Mouse (Mus musculus) MEL (cell line): ENCODE measurements around the gene Ift20. TPM values are rescaled to one million over a fixed set of nuclear protein-coding genes. Genes with fewer than 3 reads are reported as not detected.

Source experiments
- DNase-seq: peaks from one replicate; pipeline ENCODE4 v3.0.0; 2011; ENCODE audit warnings: low read depth, low spot score
- H3K27ac ChIP-seq: 2 replicates; pipeline ENCODE4 v1.5.1; 2012; ENCODE audit warnings: low read depth, mild to moderate bottlenecking, control low read depth, low read length, moderate library complexity; ENCODE audit not compliant: control insufficient read depth
- H3K27me3 ChIP-seq, 2 experiments: fragments of 150-350 bp in 1 of 2; sonication (generic) in 1 of 2; 2 replicates each; pipeline ENCODE4 v1.6.1; 2012; ENCODE audit warnings: low read length in 2 of 2, mild to moderate bottlenecking in 2 of 2, improper control_type of control experiment in 1 of 2, moderate library complexity in 1 of 2; ENCODE audit not compliant: insufficient read depth in 2 of 2, control insufficient read depth in 1 of 2
- H3K36me3 ChIP-seq, 2 experiments: 2 replicates each; pipeline ENCODE4 v1.6.1; 2012 to 2014; ENCODE audit warnings: low read length in 2 of 2, improper control_type of control experiment in 1 of 2, inconsistent platforms in 1 of 2, mild to moderate bottlenecking in 1 of 2; ENCODE audit not compliant: insufficient read depth in 2 of 2, control insufficient read depth in 1 of 2
- H3K4me1 ChIP-seq, 2 experiments: fragments of 150-350 bp in 1 of 2; sonication (generic) in 1 of 2; 2 replicates each; pipeline ENCODE4 v1.6.1; 2012; ENCODE audit warnings: low read length in 2 of 2, improper control_type of control experiment in 1 of 2, mild to moderate bottlenecking in 1 of 2; ENCODE audit not compliant: insufficient read depth in 2 of 2, control insufficient read depth in 1 of 2
- H3K4me3 ChIP-seq, 2 experiments: fragments of 150-350 bp in 1 of 2; sonication (generic) in 1 of 2; 2 replicates each; pipeline ENCODE4 v1.5.1; 2012; ENCODE audit warnings: low read depth in 2 of 2, low read length in 2 of 2, mild to moderate bottlenecking in 2 of 2, moderate library complexity in 2 of 2, control low read depth in 1 of 2, improper control_type of control experiment in 1 of 2; ENCODE audit not compliant: control insufficient read depth in 1 of 2, insufficient read depth in 1 of 2
- H3K79me2 ChIP-seq: 2 replicates; pipeline ENCODE4 v1.6.1; 2012; ENCODE audit warnings: mild to moderate bottlenecking, low read length, moderate library complexity; ENCODE audit not compliant: control insufficient read depth, poor library complexity, insufficient read depth
- H3K9ac ChIP-seq: 2 replicates; pipeline ENCODE4 v1.6.1; 2012; ENCODE audit warnings: low read depth, mild to moderate bottlenecking, control low read depth, low read length, moderate library complexity; ENCODE audit not compliant: control insufficient read depth, poor library complexity, severe bottlenecking
- H3K9me3 ChIP-seq: fragments of 150-350 bp; sonication (generic); replicated peaks from 2 replicates; pipeline ENCODE4 v1.6.1; 2012; ENCODE audit warnings: mild to moderate bottlenecking, low read length, improper control_type of control experiment, moderate library complexity; ENCODE audit not compliant: insufficient read depth
- BHLHE40 ChIP-seq: IDR thresholded peaks from 2 replicates; pipeline ENCODE4 v1.6.1; 2012; ENCODE audit warnings: low read depth, mild to moderate bottlenecking, inconsistent platforms, low read length, improper control_type of control experiment, borderline replicate concordance
- CHD1 ChIP-seq: IDR thresholded peaks from 2 replicates; pipeline ENCODE4 v1.6.1; 2012; ENCODE audit warnings: low read depth, mild to moderate bottlenecking, inconsistent platforms, low read length, improper control_type of control experiment
- CHD2 ChIP-seq: IDR thresholded peaks from 2 replicates; pipeline ENCODE4 v1.6.1; 2011; ENCODE audit warnings: low read length, improper control_type of control experiment
- CTCF ChIP-seq, 3 experiments: IDR thresholded peaks in 2 of 3; conservative IDR thresholded peaks in 1 of 3; 2 replicates each; pipeline ENCODE4 v1.5.1; 2011 to 2012; ENCODE audit warnings: low read length in 3 of 3, low read depth in 2 of 3, mild to moderate bottlenecking in 2 of 3, improper control_type of control experiment in 1 of 3, inconsistent platforms in 1 of 3, mixed read lengths in 1 of 3, moderate library complexity in 1 of 3; ENCODE audit not compliant: control insufficient read depth in 1 of 3, insufficient read depth in 1 of 3, poor library complexity in 1 of 3, severe bottlenecking in 1 of 3
- E2F4 ChIP-seq: IDR thresholded peaks from 2 replicates; pipeline ENCODE4 v1.6.1; 2011; ENCODE audit warnings: low read depth, low read length, improper control_type of control experiment, borderline replicate concordance
- ELF1 ChIP-seq: IDR thresholded peaks from 2 replicates; pipeline ENCODE4 v1.6.1; 2014; ENCODE audit warnings: low read depth, mild to moderate bottlenecking, inconsistent platforms, low read length, improper control_type of control experiment, moderate library complexity
- EP300 ChIP-seq, 2 experiments: IDR thresholded peaks; 2 replicates each; pipeline ENCODE4 v1.6.1; 2011; ENCODE audit warnings: improper control_type of control experiment in 2 of 2, low read length in 2 of 2, low read depth in 1 of 2, mild to moderate bottlenecking in 1 of 2
- ETS1 ChIP-seq: IDR thresholded peaks from 2 replicates; pipeline ENCODE4 v1.6.1; 2012; ENCODE audit warnings: low read depth, mild to moderate bottlenecking, inconsistent platforms, low read length, improper control_type of control experiment, moderate library complexity
- GABPA ChIP-seq: IDR thresholded peaks from 2 replicates; pipeline ENCODE4 v1.6.1; 2012; ENCODE audit warnings: low read depth, mild to moderate bottlenecking, inconsistent platforms, low read length, improper control_type of control experiment, moderate library complexity
- GATA1 ChIP-seq: IDR thresholded peaks from 2 replicates; pipeline ENCODE4 v1.6.1; 2011; ENCODE audit warnings: low read depth, low read length, improper control_type of control experiment
- HCFC1 ChIP-seq: IDR thresholded peaks from 2 replicates; pipeline ENCODE4 v1.6.1; 2012; ENCODE audit warnings: low read depth, mild to moderate bottlenecking, inconsistent platforms, low read length, improper control_type of control experiment, moderate library complexity
- JUND ChIP-seq: IDR thresholded peaks from 2 replicates; pipeline ENCODE4 v1.6.1; 2011; ENCODE audit warnings: low read depth, mild to moderate bottlenecking, improper control_type of control experiment, low read length
- KAT2A ChIP-seq: conservative IDR thresholded peaks from 2 replicates; pipeline ENCODE4 v1.6.1; 2012; ENCODE audit warnings: low read depth, low read length, improper control_type of control experiment, inconsistent platforms
- MAFK ChIP-seq: IDR thresholded peaks from 2 replicates; pipeline ENCODE4 v1.6.1; 2011; ENCODE audit warnings: low read depth, mild to moderate bottlenecking, low read length, improper control_type of control experiment, borderline replicate concordance
- MAX ChIP-seq: IDR thresholded peaks from 2 replicates; pipeline ENCODE4 v1.6.1; 2011; ENCODE audit warnings: low read length, improper control_type of control experiment
- MAZ ChIP-seq: IDR thresholded peaks from 2 replicates; pipeline ENCODE4 v1.6.1; 2012; ENCODE audit warnings: low read depth, mild to moderate bottlenecking, inconsistent platforms, low read length, improper control_type of control experiment
- MEF2A ChIP-seq: IDR thresholded peaks from 2 replicates; pipeline ENCODE4 v1.6.1; 2014; ENCODE audit warnings: low read depth, mild to moderate bottlenecking, inconsistent platforms, low read length, improper control_type of control experiment; ENCODE audit not compliant: poor library complexity, insufficient replicate concordance, severe bottlenecking; ENCODE audit errors: extremely low read depth
- MYB ChIP-seq: IDR thresholded peaks from 2 replicates; pipeline ENCODE4 v1.6.1; 2011; ENCODE audit warnings: mild to moderate bottlenecking, low read depth, low read length, improper control_type of control experiment
- MYC ChIP-seq: IDR thresholded peaks from 2 replicates; pipeline ENCODE4 v1.6.1; 2011; ENCODE audit warnings: low read depth, mild to moderate bottlenecking, low read length, improper control_type of control experiment, moderate library complexity
- NELFE ChIP-seq: IDR thresholded peaks from 2 replicates; pipeline ENCODE4 v1.6.1; 2011; ENCODE audit warnings: low read depth, low read length, improper control_type of control experiment
- NRF1 ChIP-seq: IDR thresholded peaks from 2 replicates; pipeline ENCODE4 v1.6.1; 2014; ENCODE audit warnings: low read depth, mild to moderate bottlenecking, inconsistent platforms, low read length, improper control_type of control experiment, moderate library complexity; ENCODE audit not compliant: poor library complexity, insufficient read depth, severe bottlenecking
- POLR2A ChIP-seq, 2 experiments: IDR thresholded peaks; 2 replicates each; pipeline ENCODE4 v1.6.1; 2011 to 2012; ENCODE audit warnings: low read length in 2 of 2, mild to moderate bottlenecking in 2 of 2, control low read depth in 1 of 2, improper control_type of control experiment in 1 of 2, low read depth in 1 of 2, moderate library complexity in 1 of 2; ENCODE audit not compliant: control insufficient read depth in 1 of 2, insufficient read depth in 1 of 2, poor library complexity in 1 of 2
- POLR2AphosphoS2 ChIP-seq: IDR thresholded peaks from 2 replicates; pipeline ENCODE4 v1.6.1; 2011; ENCODE audit warnings: low read length, improper control_type of control experiment
- POLR2AphosphoS5 ChIP-seq: IDR thresholded peaks from 2 replicates; pipeline ENCODE4 v1.6.1; 2012; ENCODE audit warnings: low read depth, borderline replicate concordance, mild to moderate bottlenecking, inconsistent platforms, low read length, moderate library complexity, mixed read lengths
- RAD21 ChIP-seq: IDR thresholded peaks from 2 replicates; pipeline ENCODE4 v1.6.1; 2011; ENCODE audit warnings: mild to moderate bottlenecking, low read depth, low read length, improper control_type of control experiment
- SMC3 ChIP-seq: IDR thresholded peaks from 2 replicates; pipeline ENCODE4 v1.6.1; 2011; ENCODE audit warnings: low read depth, low read length, improper control_type of control experiment
- TAL1 ChIP-seq: IDR thresholded peaks from 2 replicates; pipeline ENCODE4 v1.6.1; 2012; ENCODE audit warnings: mild to moderate bottlenecking, inconsistent platforms, low read length, moderate library complexity, mixed read lengths
- TBP ChIP-seq: IDR thresholded peaks from 2 replicates; pipeline ENCODE4 v1.8.0; 2011; ENCODE audit warnings: low read depth, low read length, improper control_type of control experiment
- TCF12 ChIP-seq: IDR thresholded peaks from 2 replicates; pipeline ENCODE4 v1.6.1; 2014; ENCODE audit warnings: low read depth, mild to moderate bottlenecking, inconsistent platforms, low read length, improper control_type of control experiment, moderate library complexity
- UBTF ChIP-seq: IDR thresholded peaks from 2 replicates; pipeline ENCODE4 v1.6.1; 2012; ENCODE audit warnings: low read depth, mild to moderate bottlenecking, inconsistent platforms, low read length, improper control_type of control experiment, moderate library complexity, borderline replicate concordance; ENCODE audit not compliant: insufficient read depth
- USF1 ChIP-seq: IDR thresholded peaks from 2 replicates; pipeline ENCODE4 v1.6.1; 2014; ENCODE audit warnings: low read depth, mild to moderate bottlenecking, inconsistent platforms, low read length, improper control_type of control experiment, moderate library complexity
- ZC3H11A ChIP-seq: IDR thresholded peaks from 2 replicates; pipeline ENCODE4 v1.6.1; 2012; ENCODE audit warnings: low read depth, mild to moderate bottlenecking, inconsistent platforms, low read length, improper control_type of control experiment
- ZKSCAN1 ChIP-seq: IDR thresholded peaks from 2 replicates; pipeline ENCODE4 v1.6.1; 2012; ENCODE audit warnings: low read depth, mild to moderate bottlenecking, inconsistent platforms, low read length, improper control_type of control experiment, moderate library complexity
- ZMIZ1 ChIP-seq: IDR thresholded peaks from 2 replicates; pipeline ENCODE4 v1.6.1; 2012; ENCODE audit warnings: low read depth, mild to moderate bottlenecking, inconsistent platforms, low read length, improper control_type of control experiment, moderate library complexity
- ZNF384 ChIP-seq: IDR thresholded peaks from 2 replicates; pipeline ENCODE4 v1.6.1; 2012; ENCODE audit warnings: low read depth, mild to moderate bottlenecking, inconsistent platforms, low read length, improper control_type of control experiment
- polyA plus RNA-seq, 2 experiments: library from polyadenylated mRNA; stranded (reverse) in 1 of 2; unstranded in 1 of 2; fragments of >175 nt in 1 of 2; fragments of >200 nt in 1 of 2; gene quantifications; 2 replicates each; pipeline versions ENCODE4 v1.2.1 to v1.2.4; 2012; ENCODE audit warnings: low replicate concordance in 2 of 2, low read depth in 1 of 2; ENCODE audit not compliant: insufficient read length in 2 of 2, insufficient read depth in 1 of 2, missing spikeins in 1 of 2
- total RNA-seq: library from RNA; depleted of rRNA; stranded (reverse); fragments of 300-350 nt; gene quantifications from 2 replicates; pipeline ENCODE4 v1.2.3, GENCODE M21; 2012

The Ift20 gene
- total and polyA plus RNA-seq, 3 experiments: 128 to 196 TPM; not detected in 1

GRCm38 (mm10) chr11:78512025-78512957, 23.9 kb upstream of the Ift20 start, which contains the start of the genes Tmem199 and Poldip2:
Gene Tmem199 (minus strand): TSS chr11:78512172.
Gene Poldip2 (plus strand): TSS chr11:78512193.
- Histone ChIP-seq H3K27ac (peak within 1 kb of the TSS; percentile 84), H3K9ac (peak within 1 kb of the TSS; percentile 98), H3K27me3 (no peaks in the 10 kb centered on the region), H3K79me2 (peaks cover 25% of the 10 kb centered on the region), H3K36me3 (peaks cover 18 to 20% of the 10 kb centered on the region in 2 experiments), H3K9me3 (no peaks in the 10 kb centered on the region), H3K4me3 (peak within 1 kb of the TSS; percentile 88 to 93), H3K4me1 (peaks cover 0 to 12% of the 10 kb centered on the region in 2 experiments; a peak in 3 of 4 replicates)
- DNase-seq: peak; percentile 97
- TF ChIP-seq POLR2AphosphoS2: peak; percentile 90
- no peak for TF ChIP-seq GATA1
- TF ChIP-seq GABPA: no peak
- TF ChIP-seq MYB: no peak
- no peak; the same call in 1 of the 2 replicates for TF ChIP-seq UBTF
- no peak for TF ChIP-seq JUND
- 0 out of 2 replicates have a peak, but pooled peaks have one; percentile 46 for TF ChIP-seq CHD1
- no peak for TF ChIP-seq CHD2
- TF ChIP-seq SMC3: no peak
- peak; percentile 98 for TF ChIP-seq NELFE
- peak; percentile 84 for TF ChIP-seq ELF1
- TF ChIP-seq CTCF (IDR thresholded peaks at IDR 0.05 in 2 of 3, conservative IDR thresholded peaks at IDR 0.05 in 1 of 3; ENCODE audit: control insufficient read depth in 1 of 3, insufficient read depth in 1 of 3, low read depth in 2 of 3, low read length in 3 of 3, poor library complexity in 1 of 3, severe bottlenecking in 1 of 3): 0 out of 6 replicates have a peak, but pooled peaks of 1 of the 3 experiments have one; percentile 0
- peak; percentile 96 for TF ChIP-seq ZMIZ1
- TF ChIP-seq EP300 (IDR thresholded peaks at IDR 0.05; ENCODE audit: low read depth in 1 of 2, low read length in 2 of 2): 0 out of 4 replicates have a peak, but pooled peaks of 1 of the 2 experiments have one; percentile 34
- no peak for TF ChIP-seq ZNF384
- peak; percentile 74 for TF ChIP-seq TCF12
- peak; percentile 89 for TF ChIP-seq HCFC1
- TF ChIP-seq MYC: peak; percentile 88
- peak; percentile 51; the same call in 1 of the 2 replicates for TF ChIP-seq BHLHE40
- TF ChIP-seq ZKSCAN1: no peak
- peak; percentile 87 for TF ChIP-seq MAX
- peak; percentile 86 for TF ChIP-seq TBP
- TF ChIP-seq TAL1: no peak
- TF ChIP-seq RAD21: no peak
- TF ChIP-seq NRF1: 0 out of 2 replicates have a peak, but pooled peaks have one; percentile 27
- TF ChIP-seq POLR2A (IDR thresholded peaks at IDR 0.05; ENCODE audit: control insufficient read depth in 1 of 2, insufficient read depth in 1 of 2, low read depth in 1 of 2, low read length in 2 of 2, poor library complexity in 1 of 2): peak; percentile 98 to 99
- peak; percentile 70 for TF ChIP-seq KAT2A
- TF ChIP-seq MEF2A: no peak
- TF ChIP-seq ETS1: peak; percentile 58; the same call in 1 of the 2 replicates
- peak; percentile 96 for TF ChIP-seq USF1
- TF ChIP-seq ZC3H11A: no peak
- TF ChIP-seq MAZ: peak; percentile 73; the same call in 1 of the 2 replicates
- TF ChIP-seq POLR2AphosphoS5: no peak
- no peak; the same call in 1 of the 2 replicates for TF ChIP-seq E2F4
- no peak for TF ChIP-seq MAFK
